Mouse (Mus musculus) gastrocnemius, adult 2 months (tissue): ENCODE data around the gene Tirap. TPM values are rescaled to one million over a fixed set of nuclear protein-coding genes. Genes with fewer than 3 reads are reported as not detected.

ENCODE experiments used
- DNase-seq: peaks from one replicate; pipeline ENCODE4 v3.0.0; 2022
- H3K27ac ChIP-seq: fragments of 200-600 bp; 2 replicates; pipeline ENCODE4 v1.8.1; 2022; ENCODE audit warnings: mild to moderate bottlenecking
- H3K4me3 ChIP-seq: fragments of 200-600 bp; 2 replicates; pipeline ENCODE4 v1.8.1; 2022; ENCODE audit warnings: mild to moderate bottlenecking, moderate library complexity
- CTCF ChIP-seq: fragments of 200-600 bp; IDR thresholded peaks from 2 replicates; pipeline ENCODE4 v1.8.1; 2022; ENCODE audit warnings: antibody characterized with exemption, mild to moderate bottlenecking, moderate library complexity
- intact Hi-C: fragments of 180-260 bp; cut with DNase I; formaldehyde crosslinking; loops from one replicate; pipeline ENCODE4 v1.15.1; 2025
- total RNA-seq, 2 experiments: library from RNA; stranded (reverse); gene quantifications; 2 replicates each; pipeline ENCODE4 v1.2.3; 2021

Gene Tirap
- total RNA-seq, 2 experiments from 2014 or later: 29.1 to 42.0 TPM

DNA sequence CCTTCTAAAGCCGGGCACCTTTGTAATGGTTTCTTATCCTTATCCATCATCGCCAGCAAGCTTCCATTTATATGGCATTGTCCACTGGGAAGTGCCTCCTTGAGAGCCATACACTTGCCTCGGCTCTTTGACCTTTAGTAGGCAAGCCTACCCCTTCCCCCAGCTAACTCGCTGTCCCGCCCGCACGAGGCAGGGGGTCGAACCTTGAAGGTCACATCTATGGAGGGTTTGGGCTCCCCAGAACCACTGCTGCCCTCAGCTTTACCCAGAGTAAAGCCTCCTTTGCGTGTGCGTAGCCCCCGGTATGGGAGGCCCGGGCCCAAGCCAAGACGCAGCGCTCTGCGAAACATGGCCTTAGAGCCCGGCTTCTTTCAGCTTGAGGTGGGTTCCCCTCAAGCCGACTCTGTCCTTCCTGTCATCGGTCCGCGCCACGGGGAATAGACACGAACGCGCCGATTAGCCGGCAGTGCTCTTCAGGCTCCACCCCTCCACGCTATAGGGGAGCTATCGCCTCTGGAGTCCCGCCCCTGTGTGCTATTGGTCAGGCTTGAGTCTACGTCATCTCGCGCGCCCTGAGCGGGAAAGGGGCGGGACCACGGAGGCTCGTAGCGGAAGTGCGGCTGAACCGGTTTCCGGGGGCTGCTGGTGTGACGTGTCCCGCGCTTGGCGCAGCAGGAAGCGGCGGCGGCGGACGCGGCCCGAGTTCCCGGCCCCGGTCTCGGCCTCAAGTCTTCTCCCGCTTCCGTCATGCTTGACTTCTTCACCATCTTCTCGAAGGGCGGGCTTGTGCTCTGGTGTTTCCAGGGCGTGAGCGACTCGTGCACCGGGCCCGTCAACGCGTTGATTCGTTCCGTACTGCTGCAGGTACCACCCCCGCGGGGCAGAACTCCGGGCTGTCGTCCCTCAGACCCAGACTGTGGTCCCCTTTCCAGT, 10.7 kb upstream of the Tirap start, which contains the start of gene Foxred1:
Gene Foxred1, minus strand, starts transcription at position 514 of the 933 bp plus-strand sequence.
- intact Hi-C loops: loop anchor here (5.0 kb wide), 1 partner anchor 56 kb away; the partner anchor contains the start of genes Fam118b and Rpusd4
- Histone ChIP-seq H3K4me3 (peak within 1 kb of the TSS; percentile 99), H3K27ac (peak within 1 kb of the TSS; percentile 99)
- TF ChIP-seq CTCF: no peak
- peak; percentile 100 for DNase-seq

DNA sequence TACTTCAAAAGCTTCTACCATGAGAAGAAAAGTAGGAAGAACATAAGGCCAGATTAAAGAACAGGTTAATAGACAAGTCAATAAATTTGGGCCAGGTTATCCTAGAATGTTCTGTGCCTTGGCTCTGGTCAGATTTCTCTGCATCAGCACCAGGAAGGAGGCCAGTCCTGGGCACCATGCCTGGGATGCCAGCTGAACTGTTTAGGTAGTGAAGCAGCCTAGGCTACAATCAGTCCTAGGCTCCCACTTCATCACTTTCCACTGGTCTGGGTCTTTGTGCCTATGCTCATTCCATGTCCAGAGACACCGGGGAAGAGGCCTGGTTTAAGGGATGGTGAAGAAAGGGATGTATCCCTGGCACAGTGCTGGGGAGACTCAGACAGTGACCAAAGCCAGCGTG, 4.3 kb upstream of the Tirap start:
- Histone ChIP-seq H3K27ac (peak overlapping the region; percentile 85), H3K4me3 (no peak overlapping the region)
- intact Hi-C loops: no loop called here
- no peak for TF ChIP-seq CTCF
- DNase-seq: peak; percentile 92

DNA sequence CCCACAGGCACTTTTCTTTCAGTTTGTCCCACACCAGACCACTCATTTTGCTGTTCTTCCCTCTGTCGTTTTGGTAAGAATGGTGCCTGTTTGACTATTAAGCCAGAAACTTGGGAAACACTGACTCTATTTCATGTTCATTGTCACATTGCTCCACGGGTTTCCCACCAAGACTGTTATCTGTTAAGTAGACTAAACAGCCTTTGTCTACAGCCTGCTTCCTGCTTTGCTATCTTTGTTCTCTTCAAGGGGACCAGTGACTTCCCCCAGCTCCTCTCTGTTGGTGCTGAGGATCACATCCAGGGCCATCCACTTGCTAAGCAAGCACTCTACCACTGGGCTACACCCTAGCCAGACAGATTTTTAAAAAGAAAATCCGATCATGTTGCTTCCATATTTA, 3.4 kb upstream of the Tirap start:
- intact Hi-C loops: no loop called here
- no peak; the same call in 1 of the 2 replicates for TF ChIP-seq CTCF
- H3K4me3 ChIP-seq: peak overlapping the region; percentile 7; the same call in 1 of the 2 replicates
- H3K27ac ChIP-seq: peak overlapping the region; percentile 85
- peak; percentile 42 for DNase-seq

DNA sequence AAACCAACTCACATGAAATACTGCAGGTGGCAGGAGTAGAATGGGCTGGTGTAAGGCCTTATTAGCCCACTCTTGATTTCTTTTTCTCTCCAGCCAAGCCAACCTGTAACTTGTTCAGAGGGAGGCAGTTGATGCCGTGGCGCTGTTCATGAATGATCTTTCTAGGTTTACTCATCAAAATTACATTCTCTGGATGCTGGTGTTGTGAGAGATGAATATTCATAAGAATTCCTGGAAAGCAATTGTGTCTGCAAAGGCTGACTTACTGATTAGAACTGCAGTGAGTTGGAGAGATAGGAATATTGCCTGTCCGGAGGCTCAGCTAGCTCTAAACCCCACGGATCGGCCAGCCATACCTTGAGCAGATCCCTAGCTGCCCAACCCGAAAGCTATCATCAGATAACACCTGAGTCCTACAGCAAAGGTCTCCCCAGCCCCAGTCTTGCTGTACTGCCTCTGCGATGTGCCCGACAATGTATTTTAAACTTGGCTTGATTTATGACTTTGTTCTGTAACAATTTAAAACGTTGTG, 504 bp upstream of the Tirap start:
- no peak for TF ChIP-seq CTCF
- H3K4me3 ChIP-seq: peak overlapping the region; percentile 96
- peak overlapping the region; percentile 96 for H3K27ac ChIP-seq
- intact Hi-C loops: no loop called here
- no peak for DNase-seq

DNA sequence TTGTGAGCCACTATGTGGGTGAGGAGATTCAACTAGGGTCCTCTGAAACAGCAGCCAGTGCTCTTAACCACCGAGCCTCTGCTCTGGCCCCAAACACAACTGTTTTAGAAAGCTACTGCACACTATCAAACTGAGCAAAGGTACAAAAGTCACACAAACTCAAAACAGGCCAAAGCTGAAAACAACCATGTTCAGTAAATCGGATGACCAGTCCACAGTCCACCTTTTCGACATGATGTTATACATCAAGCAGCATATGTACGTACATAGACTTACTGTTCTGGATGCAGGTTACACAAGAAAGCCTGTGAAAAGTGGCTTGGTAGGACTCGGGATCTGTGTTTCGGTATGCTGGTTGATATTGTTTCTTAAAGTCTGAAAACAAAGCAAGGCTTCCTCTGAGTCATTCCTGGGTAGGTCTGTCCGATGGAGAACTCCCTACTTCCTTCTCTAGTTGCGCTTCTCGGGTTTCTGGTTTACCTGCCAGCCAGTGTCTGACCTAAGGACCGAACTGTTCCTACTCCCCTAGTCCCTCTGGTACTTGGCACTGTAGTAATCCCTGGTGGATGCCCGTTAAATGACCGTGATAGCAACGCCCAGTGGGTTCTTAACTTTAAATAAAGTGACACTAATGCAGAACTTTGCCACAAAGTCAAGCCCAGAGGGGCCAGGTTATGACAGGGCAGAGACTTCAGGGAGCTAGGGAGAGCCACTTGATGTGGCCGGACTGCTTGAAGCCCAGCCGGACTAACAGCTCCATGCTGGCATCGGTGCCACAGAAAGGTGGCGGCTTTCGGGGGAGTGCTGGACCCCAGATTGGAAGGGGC, 933 bp downstream of the Tirap start:
- Histone ChIP-seq H3K27ac (peak overlapping the region; percentile 96), H3K4me3 (peak overlapping the region; percentile 96)
- no peak for TF ChIP-seq CTCF
- peak; percentile 72 for DNase-seq
- intact Hi-C loops: loop anchor here (5.0 kb wide), 1 partner anchor 38 kb away; no protein-coding TSS in a partner anchor

DNA sequence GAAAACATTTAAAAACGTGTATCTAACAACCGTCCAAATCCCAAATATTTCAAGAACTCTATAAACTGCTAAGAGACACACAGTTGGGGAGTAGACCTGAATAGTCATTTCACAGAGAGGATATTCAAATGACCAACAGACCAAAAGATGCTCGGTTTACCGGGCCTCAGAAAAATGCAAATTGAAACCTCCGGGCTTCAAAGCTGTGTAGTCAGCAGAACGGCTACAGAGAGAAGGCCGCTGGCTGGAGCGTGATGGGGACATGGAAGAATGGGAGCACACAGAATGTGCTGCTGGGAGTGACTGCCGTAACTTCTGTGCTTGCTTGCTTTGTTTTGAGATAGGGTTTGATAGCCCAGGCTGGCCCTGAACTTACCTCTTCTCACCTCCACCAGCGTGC, 1.7 kb downstream of the Tirap start:
- H3K27ac ChIP-seq: peak overlapping the region; percentile 96
- DNase-seq: peak; percentile 46
- intact Hi-C loops: loop anchor here (5.0 kb wide), 1 partner anchor 39 kb away; no protein-coding TSS in a partner anchor
- H3K4me3 ChIP-seq: peak overlapping the region; percentile 96
- no peak for TF ChIP-seq CTCF

DNA sequence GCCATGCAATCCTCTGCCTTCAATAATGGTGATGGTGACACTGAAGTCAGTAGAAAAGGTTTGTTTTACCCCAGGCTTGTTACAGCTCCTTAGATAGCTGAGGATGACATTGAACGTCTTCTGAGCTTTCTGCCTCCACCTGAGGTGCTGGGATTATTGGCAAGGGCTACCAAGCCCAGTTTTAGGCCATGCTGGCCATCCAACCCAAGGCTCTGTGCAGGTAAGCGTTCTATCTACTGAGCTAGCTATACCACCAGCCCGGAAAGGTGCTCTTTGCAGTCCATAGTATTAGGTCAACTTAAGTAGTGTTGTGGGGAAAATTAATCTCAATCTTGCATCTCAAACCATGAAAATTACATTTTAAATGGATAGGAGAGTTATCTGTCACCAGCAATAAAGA, 2.5 kb downstream of the Tirap start:
- intact Hi-C loops: loop anchor here (5.0 kb wide), 1 partner anchor 40 kb away; no protein-coding TSS in a partner anchor
- TF ChIP-seq CTCF: no peak
- Histone ChIP-seq H3K27ac (peak overlapping the region; percentile 96), H3K4me3 (peak overlapping the region; percentile 96)
- no peak for DNase-seq

GRCm38 (mm10) chr9:35194048-35194447, 6.0 kb downstream of the Tirap start:
- no peak overlapping the region for H3K4me3 ChIP-seq
- H3K27ac ChIP-seq: no peak overlapping the region
- no peak for TF ChIP-seq CTCF
- no peak for DNase-seq
- intact Hi-C loops: no loop called here

DNA sequence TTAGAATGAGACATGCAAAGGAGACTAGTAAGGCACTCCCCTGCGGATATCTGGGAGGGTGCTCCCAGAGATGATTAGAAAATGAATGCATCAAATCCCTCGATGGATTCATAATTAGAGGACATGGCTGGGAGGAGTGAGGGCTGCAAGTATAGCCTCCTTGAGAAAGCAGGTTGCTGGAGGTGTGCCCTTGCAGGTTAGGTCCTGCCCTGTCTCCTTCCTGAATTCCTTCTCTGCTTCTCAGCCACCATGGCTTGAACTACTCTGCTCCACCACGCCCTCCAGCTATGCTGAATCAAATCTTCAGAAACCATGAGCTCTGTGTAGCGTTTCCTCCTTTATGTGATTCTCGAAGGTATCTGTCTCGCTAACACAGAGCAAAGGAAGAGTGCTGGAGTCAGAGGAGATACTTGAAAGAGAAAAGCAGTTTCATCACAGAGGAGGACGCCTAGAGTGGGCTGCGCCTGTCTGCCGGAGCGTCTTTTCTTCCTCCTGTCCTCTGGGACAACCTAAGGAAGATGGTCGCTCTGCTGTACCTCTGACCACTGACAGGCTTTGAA, 7.0 kb downstream of the Tirap start:
- Histone ChIP-seq H3K27ac (no peak overlapping the region), H3K4me3 (no peak overlapping the region)
- intact Hi-C loops: no loop called here
- no peak for DNase-seq
- TF ChIP-seq CTCF: no peak

GRCm38 (mm10) chr9:35188700-35189099, 11.4 kb downstream of the Tirap start:
- peak; percentile 44 for DNase-seq
- peak overlapping the region; percentile 83; the same call in 1 of the 2 replicates for H3K27ac ChIP-seq
- no peak for TF ChIP-seq CTCF
- intact Hi-C loops: no loop called here
- no peak overlapping the region for H3K4me3 ChIP-seq

DNA sequence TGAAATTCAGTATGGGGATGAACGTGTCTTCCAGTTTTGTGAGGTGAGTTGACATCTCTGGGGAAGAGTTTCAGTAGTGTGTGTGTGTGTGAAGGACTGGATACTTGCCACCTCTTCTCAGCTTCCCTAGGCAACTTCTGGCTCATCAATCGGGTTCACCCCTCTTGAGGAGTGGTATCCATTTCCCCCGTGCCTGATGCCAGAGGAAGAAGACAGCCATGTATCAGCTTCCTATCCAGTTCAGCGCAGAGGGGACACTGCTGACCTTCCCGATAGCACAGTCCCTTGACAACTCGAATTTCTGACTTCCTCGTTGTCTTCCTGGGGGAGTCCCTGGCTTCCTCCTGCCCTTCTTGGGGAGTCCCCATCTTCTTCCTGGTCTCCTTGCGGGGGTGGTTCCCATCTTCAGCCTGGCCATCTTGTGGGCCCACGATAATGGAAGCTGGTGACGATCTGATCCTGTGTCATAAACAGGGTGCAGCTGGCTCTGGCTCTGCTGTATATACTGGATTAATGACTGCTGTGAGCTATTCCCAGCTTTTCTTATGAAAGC, 12.7 kb downstream of the Tirap start:
- no peak for TF ChIP-seq CTCF
- intact Hi-C loops: no loop called here
- peak; percentile 65 for DNase-seq
- Histone ChIP-seq H3K27ac (peak overlapping the region; percentile 83), H3K4me3 (no peak overlapping the region)

DNA sequence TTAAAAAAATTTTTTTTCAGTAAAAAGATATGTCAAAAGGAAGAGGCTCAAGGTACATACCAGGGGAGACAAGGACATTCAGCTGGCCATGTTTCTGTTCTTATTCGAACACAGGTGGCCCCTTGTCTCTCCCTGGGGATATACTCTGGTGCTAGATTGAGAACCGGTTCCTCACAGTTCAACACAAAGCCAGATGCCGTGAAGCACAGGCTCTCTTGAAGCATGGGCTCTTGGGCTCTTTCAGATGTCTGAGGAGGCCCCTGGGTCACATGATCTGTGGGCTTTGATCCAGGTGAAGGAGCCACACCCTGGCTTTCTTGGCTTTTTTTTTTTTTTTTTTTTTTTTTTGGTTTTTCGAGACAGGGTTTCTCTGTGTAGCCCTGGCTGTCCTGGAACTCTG, 13.7 kb downstream of the Tirap start:
- Histone ChIP-seq H3K27ac (no peak overlapping the region), H3K4me3 (no peak overlapping the region)
- DNase-seq: no peak
- intact Hi-C loops: no loop called here
- TF ChIP-seq CTCF: no peak
